Mouse (Mus musculus) ovary, adult 18-20 months (tissue): Measurements from ENCODE around the gene Rbms3.

Experiments
- DNase-seq: peaks from one replicate; pipeline ENCODE4 v3.0.0; 2022; ENCODE audit warnings: low spot score, mixed read lengths

The Rbms3 gene

DNA sequence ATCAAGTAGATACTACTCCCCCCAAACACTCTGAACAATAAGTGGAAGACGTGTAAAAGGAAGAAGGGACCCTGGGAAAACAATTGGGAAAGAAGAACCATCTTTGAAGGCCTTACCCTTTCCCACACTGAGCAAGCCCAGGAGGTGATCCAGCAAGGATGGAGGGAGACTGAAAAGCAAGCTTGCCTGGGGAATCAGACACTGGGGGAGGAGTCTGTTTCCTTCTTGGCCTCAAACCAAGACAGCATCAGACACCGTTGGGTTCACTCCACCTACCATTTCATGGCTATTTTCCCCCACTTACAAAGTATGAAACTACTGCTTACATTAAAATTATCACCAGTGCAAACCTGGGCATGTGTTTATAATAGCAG lies 587.7 kb downstream of the Rbms3 start:
- DNase-seq = no peak

DNA sequence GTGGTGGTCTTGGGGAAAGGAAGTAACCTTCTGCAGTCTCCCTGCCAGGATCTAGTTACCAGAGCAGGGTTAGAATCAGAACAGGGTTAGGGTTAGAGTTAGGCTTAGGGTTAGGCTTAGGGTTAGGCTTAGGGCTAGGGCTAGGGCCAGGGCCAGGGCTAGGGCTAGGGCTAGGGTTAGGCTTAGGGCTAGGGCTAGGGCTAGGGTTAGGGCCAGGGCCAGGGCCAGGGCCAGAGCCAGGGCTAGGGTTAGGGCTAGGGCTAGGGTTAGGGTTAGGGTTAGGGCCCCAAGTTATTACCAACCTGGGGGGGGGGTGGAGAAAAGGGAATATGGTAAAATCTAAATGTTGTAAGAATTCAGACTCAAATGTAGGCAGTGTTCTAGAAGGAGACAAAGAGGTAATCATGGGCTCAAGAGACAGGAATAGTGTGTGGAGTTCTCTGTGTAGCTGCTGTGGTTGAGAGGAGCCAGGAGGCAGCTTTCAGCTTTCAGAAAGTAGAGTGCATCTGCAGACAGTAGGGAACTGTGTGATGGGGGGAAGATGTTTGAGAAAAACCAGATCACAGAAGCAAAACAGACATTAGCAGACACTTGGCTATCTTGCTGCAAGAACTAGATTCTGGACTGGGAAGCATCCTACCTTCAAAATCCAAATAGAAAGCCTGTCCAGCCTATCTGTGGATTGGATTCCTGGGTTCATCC lies 588.3 kb downstream of the Rbms3 start:
- no peak for DNase-seq

DNA sequence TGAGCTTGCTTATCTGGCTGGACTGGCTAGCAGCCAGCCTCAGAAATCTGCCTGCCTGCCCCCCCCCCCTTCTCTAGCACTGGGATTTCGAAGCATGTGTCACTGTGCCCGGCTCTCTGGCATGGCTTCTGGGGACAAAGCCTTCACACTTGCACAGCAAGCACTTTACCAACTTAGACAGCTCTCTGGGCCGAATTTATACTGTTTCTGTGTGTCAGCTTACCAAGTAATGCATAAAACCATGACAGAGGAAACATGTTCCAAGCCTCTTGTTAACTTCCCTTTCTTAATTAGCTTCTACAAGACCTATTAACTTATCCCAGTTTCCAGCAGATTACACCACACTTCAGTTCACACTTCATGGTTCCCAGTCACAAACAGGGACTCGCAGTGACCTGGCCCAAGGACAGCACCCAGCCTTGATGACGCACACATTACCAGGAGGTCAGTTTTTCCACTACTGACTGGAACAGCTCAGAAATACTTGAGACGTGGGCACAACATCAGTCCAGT lies 589.7 kb downstream of the Rbms3 start:
- peak; percentile 17 for DNase-seq

DNA sequence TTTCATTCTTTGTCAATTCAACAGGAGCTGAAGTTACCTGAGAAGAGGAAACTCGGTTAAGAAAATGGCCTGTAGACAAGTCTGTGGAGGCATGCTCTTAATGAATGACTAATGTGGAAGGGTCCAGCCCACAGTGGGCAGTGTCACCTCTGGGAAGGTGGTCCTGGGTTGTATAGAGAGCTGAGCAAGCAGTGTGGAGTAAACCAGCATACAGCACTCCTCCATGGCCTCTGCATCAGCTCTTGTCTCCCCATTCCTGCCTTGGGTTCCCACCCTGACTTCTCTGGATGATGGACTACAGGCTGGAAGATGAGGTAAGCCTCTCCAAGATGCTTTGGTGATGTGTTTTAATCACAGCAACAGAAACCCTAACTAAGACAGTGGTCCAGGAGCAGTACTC lies 597.0 kb downstream of the Rbms3 start:
- no peak for DNase-seq

DNA sequence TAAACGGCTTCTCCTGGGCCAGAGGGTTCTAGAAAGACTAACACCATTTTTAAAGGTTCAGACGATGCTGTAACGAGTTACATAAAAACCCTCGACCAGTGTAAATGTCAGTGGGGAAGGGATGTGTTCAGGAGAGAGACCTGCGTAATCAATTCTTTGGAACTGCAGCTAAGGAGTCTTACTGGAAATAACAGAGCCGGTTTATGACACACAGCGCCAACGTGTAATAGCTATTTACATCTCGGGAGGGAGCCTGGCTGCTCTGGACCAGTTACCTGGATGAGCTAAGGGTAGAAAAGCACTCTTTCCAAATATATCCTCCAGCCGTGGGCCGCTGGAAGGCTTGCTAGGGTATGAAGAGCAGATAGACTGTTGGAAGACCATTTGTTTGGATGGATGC lies 598.5 kb downstream of the Rbms3 start:
- no peak for DNase-seq

DNA sequence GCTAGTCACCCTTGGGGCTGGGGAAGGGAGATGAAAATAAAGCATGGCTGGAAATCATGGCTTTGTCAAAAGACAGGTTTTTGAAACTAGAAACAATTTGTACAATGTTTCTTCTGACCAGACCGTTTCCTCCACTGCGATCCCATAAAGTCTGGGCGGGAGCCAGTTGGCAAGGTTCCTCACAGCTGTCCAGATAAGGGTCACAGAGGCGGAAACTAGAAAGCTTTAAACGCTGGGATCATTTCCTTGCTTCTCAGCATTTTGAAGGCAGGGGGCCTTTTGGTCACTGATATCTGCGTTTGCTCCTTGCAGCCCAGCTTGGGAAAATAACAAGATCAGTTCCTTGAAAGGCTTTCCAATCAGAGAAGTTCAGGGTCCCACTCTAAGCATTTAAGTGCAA lies 598.9 kb downstream of the Rbms3 start:
- DNase-seq = peak; percentile 83

DNA sequence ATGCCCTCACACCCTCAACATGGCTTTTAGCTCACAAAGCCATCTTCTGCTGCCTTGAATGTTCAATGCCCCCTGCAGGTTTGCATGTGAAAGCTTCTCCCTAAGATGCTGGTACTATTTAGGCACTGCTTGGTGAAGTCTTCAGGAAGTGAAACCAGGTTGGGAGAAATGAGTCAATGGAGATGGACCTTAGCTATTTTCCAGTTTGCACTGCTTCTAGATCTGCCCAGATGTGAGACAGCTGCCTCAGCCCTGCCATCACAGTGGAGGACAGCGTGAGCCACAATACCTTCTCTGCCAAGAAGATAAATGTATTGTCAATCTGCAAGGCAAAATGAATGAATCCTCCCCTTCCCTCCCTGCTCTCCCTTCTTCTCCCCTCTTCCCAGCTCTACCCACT lies 599.8 kb downstream of the Rbms3 start:
- DNase-seq = no peak

DNA sequence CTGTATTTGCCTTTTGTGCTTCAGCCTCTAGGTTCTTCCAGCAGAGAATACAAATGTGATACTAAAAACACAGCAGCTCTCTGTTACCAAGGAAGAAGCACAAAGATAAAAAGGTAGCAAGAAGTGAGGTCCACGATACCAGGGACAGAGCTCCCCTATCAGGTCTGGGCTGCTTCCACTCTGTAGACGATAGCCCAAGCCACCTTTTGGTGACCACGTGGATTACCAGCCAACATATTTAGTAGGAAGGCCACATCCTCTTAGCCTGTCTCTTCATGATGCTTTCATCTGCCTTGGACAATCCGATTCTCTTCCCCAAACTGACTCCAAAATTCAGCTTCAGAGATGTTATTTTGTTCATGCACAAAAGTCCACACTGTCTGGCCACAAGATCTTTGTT lies 601.1 kb downstream of the Rbms3 start:
- no peak for DNase-seq

DNA sequence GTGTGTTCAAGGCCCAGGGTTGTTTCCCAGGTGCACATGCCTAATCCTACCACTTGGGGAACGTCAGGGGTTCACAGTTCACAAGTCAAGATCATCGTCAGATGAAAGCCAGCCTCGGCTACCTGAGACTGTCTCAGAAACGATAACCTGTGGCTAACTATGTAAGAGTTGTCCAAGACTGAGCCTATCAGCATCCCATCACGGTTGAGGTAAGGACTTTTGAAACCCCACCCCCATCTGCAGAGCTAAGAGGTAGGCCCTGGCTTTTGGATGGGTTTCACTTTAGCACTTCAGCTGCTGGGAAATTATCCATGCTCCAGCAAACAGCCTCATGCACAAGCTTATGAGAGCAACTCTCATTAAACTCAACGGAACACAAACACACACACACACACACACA lies 607.6 kb downstream of the Rbms3 start:
- DNase-seq = no peak

DNA sequence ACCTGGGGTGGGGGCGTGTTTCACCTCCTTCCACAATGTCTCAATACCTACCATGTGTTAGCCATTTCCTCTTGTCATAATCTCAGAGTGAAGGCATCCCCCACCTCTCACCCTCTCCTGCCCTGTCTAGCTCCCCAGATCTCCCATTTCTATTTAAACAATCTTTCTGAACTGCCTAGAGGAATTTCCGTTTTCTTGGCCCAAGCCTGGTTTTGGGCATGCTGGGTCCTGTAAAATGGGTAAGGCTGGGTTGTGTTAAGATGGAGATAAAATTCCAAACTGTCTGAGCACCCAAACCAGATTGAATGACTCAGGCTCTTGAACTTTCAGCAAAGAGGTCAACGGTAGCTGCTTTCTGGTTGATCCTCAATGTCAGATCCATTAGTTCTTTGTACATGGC lies 608.2 kb downstream of the Rbms3 start:
- no peak for DNase-seq

DNA sequence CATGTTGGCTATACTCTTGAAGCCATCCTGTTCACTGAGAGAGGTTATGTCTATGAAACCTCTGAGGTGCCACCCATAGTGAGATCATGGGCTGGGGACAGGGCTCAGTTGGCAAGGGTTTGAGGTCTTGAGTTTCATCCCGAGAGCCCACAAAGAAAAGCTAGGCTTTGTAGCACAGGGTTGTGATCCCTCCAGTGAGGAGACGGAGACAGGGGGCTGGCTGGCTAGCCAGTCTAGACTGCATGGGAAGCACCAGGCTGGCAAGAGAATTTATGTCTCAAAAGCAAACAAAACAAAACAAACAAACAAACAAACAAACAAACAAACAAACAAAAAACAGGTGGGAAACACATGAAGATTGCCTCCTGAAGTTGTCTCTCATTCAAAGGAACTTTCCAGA lies 609.5 kb downstream of the Rbms3 start:
- no peak for DNase-seq

DNA sequence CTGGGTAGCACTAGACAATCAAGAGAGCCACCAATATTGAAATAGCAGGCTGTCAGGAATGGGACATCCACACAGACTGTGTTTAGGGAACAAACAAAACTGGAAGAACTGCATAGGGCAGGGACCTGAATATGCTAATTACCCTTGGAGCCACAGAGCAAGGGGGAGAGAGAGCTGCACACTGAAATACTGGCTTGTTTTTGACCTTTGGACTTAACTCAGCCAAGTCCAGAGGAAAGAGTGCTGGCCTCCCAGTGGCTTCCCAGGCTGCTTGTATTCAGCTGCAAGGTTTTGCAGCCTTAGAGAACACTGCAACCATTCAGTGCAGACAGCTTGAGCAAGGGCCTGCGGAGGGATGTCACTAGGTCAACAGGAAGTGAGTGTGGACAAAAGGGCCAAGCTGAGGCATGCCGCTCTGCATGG lies 611.0 kb downstream of the Rbms3 start:
- DNase-seq = no peak

DNA sequence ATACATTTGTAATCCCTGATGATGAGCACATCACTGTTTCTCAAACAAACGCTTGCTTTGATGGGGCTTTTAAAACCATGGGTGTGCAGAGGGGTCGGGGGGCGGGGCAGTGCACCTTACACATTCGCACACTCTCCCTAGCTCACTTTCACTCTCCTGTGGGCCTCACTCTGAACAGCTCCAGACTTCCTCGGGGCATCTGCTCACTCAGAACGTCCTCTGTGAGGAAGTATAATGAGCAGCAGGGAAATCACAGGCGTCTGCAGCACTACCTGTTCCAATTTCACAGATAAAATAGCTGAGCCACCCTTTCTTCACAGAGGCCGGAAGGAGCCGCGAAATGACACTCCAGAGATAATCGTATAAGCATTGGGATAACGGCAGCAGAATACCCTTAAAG lies 611.4 kb downstream of the Rbms3 start:
- no peak for DNase-seq

DNA sequence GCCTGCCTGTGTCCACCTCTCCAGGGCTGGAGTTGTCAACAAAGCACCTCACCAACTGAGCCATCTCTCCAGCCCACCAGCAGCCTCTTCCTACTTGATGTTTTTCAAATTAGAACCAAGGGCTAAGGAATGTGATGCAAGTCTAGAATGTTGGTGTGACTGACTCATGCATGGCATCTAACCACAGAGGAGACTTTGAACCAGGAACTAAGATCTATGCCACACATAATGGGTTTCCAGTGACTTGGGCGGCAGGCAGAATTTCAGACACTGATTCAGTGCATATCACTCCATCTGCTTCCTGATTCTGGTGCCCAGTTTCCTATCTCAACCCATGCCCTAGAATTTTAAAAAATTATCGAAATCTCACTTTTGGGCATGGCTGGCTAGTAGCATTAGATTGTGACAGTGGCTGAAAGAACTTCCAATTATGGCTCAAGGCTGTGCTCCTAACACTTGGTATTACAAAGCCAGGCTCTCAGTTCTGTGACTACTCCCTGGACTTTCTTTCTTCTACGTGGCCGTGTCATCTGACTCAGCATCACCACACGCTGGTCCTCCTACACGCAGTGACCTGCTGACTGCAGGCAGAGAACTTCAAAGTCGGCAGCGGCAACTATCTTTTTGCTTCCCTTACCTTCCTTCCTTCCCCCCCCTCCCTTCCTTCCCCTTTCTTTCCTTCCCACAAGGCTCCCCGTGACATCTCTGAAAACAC lies 613.0 kb downstream of the Rbms3 start:
- no peak for DNase-seq

DNA sequence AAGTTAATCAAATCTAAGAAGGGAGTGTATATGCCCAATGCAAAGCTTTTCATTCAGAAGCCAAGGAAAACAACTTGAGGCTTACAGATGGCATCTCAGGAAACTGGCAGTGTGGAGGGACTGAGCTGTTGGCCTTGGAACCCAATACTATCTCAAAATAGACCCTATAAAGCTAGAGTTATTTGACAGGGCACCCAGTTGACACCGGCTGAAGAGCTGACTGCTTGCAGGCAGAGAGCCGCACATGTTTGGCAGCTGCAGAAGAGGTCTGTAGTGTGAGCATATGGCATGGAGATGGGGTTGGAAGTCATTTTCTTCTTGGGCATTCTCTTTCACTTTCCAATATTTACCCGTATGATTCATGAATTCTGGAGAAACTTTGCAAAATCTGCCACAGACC lies 616.3 kb downstream of the Rbms3 start:
- DNase-seq = no peak

DNA sequence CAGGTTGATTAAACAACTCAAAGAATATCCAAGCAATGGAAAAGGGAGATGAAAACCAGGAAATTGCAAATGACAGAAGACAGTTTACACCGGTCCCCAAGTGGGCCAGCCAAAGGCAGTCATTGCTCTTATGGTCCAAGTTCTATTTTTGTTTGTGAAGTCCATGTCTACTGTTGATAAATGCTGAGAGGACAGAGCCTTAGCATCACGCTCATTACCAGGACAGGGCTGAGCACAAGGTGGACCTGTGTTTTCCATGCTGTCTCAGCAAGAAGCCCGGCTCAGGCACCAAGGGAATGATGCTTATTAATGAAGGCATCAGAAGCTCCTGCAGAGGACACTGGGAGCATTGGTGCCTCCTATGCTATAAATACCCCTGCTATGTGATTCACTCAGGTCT lies 618.9 kb downstream of the Rbms3 start:
- DNase-seq = no peak

DNA sequence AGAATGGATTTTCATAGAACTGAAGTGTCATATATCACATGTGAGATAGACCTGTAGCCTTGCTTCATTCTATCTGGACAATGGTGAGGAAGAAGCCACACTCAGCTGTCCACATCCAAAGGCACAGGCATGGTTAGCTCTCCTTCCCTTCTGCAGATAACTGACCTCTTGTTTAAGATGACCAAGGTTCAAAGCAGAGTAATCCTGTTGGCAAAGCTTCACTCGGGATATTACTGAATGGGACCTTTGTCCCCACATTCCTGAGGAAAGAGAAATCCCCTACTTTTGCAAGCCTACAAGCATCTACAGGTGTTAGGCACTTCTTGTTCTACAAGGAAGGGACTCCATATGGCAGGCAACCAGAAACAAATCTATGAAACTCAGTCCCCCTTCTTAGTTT lies 621.5 kb downstream of the Rbms3 start:
- no peak for DNase-seq

DNA sequence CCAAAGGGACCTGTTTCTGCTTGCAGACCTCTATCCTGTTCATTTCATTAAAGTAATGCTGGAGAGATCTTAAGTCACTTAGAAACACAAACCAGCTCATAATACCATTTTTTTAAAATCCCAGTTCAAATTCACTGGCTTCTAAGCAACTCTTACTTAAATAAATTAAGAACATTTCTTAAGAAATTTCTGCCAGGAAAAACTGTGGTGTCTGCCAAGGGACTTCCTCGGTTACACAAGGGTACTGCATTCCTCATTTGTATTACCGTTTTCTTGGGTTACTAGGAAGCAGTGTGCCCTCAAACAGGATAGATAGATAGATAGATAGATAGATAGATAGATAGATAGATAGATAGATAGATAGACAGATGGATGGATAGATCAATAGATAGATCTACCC lies 627.6 kb downstream of the Rbms3 start:
- DNase-seq = no peak

DNA sequence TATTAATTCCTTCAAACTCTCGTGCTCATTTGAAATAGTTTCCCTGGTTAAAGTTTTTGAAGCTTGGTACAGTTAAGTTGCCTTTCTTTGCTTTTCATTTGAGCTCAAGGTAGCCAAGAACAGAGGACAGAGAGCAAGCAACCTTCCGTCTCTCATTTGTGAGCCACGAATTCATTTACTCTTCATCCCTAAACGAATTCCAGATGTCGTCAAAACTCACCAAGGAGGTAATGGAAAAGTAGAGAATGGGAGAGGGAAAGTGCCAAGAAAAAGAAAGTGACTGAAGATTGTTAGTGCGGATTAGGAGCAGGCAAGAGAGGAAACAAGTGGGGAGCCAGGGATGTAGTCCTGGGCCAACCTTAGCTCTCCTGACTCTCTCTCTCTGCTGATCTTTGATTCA lies 630.5 kb downstream of the Rbms3 start:
- DNase-seq = no peak

DNA sequence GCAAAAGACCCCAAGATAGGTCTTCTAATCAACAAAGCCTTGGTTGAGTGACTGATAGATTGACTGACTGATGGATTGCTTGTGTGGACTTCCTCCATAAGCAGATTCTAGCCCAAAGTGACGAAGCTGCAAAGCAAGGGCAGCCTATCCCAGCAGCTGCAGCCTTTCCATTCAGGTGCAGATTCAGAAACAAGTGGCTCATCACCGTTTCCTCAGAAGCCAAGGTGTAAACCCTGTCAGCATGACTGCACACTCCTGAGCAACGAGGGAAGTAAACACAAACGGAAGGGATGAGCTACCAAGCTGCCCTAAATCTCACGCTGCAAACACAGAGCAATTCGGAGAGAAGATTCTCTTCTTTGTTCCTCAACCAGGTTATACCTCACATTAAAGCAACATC lies 639.4 kb downstream of the Rbms3 start:
- DNase-seq = no peak

DNA sequence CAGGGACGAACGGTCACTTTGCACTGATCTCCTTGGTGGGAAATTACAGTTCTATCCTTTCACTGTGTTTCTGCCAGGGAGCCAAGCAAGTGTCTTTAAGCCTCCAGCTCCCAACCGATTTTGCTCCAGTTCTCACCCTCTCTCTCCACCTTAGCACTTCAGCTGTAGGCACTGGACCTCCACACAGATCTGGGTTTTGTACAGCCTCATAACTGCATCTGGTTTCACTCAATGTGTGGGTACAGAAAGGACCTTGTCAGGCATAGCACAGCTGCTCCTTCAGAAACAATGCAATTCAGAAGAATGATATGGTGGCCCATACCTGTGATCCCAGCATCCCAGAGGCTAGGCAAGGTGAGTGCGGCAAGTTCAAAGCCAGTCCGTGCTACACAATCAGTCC lies 648.9 kb downstream of the Rbms3 start:
- no peak for DNase-seq

DNA sequence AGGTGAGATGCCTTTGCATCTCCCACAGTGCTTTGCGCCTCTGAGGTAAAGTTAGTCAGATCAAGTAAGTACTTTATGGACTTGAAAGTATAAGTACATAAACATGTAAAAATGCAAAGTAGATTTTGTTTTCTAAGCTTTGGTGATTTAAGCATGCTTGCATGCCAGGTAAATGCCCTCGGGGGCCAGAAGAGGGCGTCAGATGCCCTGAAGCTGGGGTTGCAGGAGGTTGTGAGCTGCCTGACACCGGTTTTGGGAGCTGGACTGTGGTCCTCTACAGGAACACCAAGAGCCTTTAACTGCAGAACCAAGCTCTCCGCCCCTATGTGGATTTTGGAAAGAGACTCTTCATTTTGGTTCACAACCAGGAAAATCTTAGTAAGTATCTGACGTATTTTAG lies 652.3 kb downstream of the Rbms3 start:
- DNase-seq = no peak

DNA sequence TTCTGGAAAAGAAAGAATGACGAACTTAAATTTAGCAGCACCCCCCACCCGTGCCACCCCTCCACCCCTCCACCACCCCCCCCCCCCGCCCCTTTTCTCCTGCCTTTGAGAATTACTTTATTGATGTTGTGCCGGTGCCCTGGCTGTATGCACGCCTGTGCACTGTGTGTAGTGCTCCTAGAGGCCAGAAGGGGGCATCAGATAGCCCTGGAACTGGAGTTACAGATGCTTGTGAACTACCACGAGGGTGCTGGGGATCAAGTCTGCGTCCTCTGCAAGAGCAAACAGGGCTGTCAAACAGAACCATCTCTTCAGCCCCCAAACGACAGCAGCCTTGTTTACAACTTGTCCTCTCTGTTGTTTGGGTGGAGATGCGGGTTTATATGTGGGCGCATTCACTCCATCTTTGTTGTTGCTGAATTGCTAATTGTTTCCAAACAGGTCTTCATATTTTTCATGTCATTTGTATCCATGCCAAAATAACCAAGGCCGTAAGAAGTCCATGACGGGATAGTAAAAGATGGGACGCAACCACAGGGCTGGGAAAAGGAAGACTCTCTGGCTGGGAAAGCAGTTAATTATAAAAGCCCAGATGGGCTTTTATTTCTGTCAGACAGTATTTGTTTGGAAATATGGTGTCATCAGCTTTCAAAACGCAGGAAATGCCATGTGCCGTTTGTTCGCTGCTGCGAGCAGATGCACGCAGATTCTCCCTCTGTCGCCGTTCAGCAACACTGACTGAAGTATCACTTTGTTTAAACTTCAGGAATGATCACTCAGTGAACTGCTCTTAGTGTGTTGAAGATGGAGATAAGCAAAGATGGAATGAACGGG lies 652.9 kb downstream of the Rbms3 start:
- no peak for DNase-seq
